Mouse (Mus musculus) myocyte (in vitro differentiated cells): ENCODE measurements around the gene Phactr4. TPM values are rescaled to one million over a fixed set of nuclear protein-coding genes. Genes with fewer than 3 reads are reported as not detected.

Experiments
- H3K27me3 ChIP-seq: one replicate; pipeline ENCODE4 v1.6.1; 2011; ENCODE audit not compliant: control insufficient read depth, insufficient read depth, insufficient read length
- H3K36me3 ChIP-seq: one replicate; pipeline ENCODE4 v1.6.1; 2011; ENCODE audit not compliant: control insufficient read depth, insufficient read depth
- H3K4me2 ChIP-seq: one replicate; pipeline ENCODE4 v1.6.1; 2011; ENCODE audit warnings: low read depth, control low read depth
- H3K4me3 ChIP-seq: one replicate; pipeline ENCODE4 v1.5.1; 2011; ENCODE audit warnings: mild to moderate bottlenecking, control low read depth, moderate library complexity
- H3K79me2 ChIP-seq: one replicate; pipeline ENCODE4 v1.6.1; 2011; ENCODE audit not compliant: control insufficient read depth, insufficient read depth
- H3ac ChIP-seq: one replicate; pipeline ENCODE4 v1.6.1; 2011; ENCODE audit not compliant: control insufficient read depth, insufficient read length
- CEBPB ChIP-seq: IDR thresholded peaks from 2 replicates; pipeline ENCODE4 v1.6.1; 2011; ENCODE audit warnings: mild to moderate bottlenecking, moderate library complexity; ENCODE audit not compliant: poor library complexity, insufficient read depth, severe bottlenecking
- E2F4 ChIP-seq: IDR thresholded peaks from one replicate; pipeline ENCODE4 v1.6.1; 2011; ENCODE audit warnings: mild to moderate bottlenecking, control low read depth, moderate library complexity; ENCODE audit not compliant: insufficient read depth
- MAX ChIP-seq: IDR thresholded peaks from one replicate; pipeline ENCODE4 v1.6.1; 2011; ENCODE audit warnings: low read depth, mild to moderate bottlenecking, control low read depth
- MYOD1 ChIP-seq, 3 experiments: IDR thresholded peaks; one replicate each; pipeline ENCODE4 v1.6.1; 2011; ENCODE audit warnings: control low read depth in 2 of 3, low read depth in 2 of 3, mild to moderate bottlenecking in 2 of 3, moderate library complexity in 1 of 3; ENCODE audit not compliant: insufficient read length in 2 of 3, control insufficient read depth in 1 of 3
- MYOG ChIP-seq, 3 experiments: IDR thresholded peaks; one replicate each; pipeline ENCODE4 v1.6.1; 2011; ENCODE audit warnings: control low read depth in 2 of 3, low read depth in 2 of 3, mild to moderate bottlenecking in 2 of 3; ENCODE audit not compliant: insufficient read length in 2 of 3, control insufficient read depth in 1 of 3, insufficient read depth in 1 of 3
- POLR2A ChIP-seq: IDR thresholded peaks from one replicate; pipeline ENCODE4 v1.6.1; 2011; ENCODE audit warnings: low read depth, mild to moderate bottlenecking, control low read depth, moderate library complexity; ENCODE audit not compliant: insufficient read length
- POLR2AphosphoS2 ChIP-seq: IDR thresholded peaks from one replicate; pipeline ENCODE4 v1.6.1; 2011; ENCODE audit warnings: low read depth, control low read depth; ENCODE audit not compliant: insufficient read length
- REST ChIP-seq: IDR thresholded peaks from one replicate; pipeline ENCODE4 v1.6.1; 2011; ENCODE audit warnings: mild to moderate bottlenecking, control low read depth, moderate library complexity; ENCODE audit not compliant: insufficient read depth, insufficient read length
- SRF ChIP-seq: IDR thresholded peaks from one replicate; pipeline ENCODE4 v1.6.1; 2011; ENCODE audit warnings: low read depth; ENCODE audit not compliant: control insufficient read depth, insufficient read length
- TCF12 ChIP-seq: IDR thresholded peaks from one replicate; pipeline ENCODE4 v1.6.1; 2011; ENCODE audit warnings: mild to moderate bottlenecking, control low read depth; ENCODE audit not compliant: poor library complexity, insufficient read depth, severe bottlenecking
- TCF3 ChIP-seq: IDR thresholded peaks from one replicate; pipeline ENCODE4 v1.6.1; 2011; ENCODE audit warnings: low read depth, control low read depth; ENCODE audit not compliant: insufficient read length
- USF1 ChIP-seq: IDR thresholded peaks from one replicate; pipeline ENCODE4 v1.6.1; 2011; ENCODE audit warnings: low read depth, mild to moderate bottlenecking, control low read depth, moderate library complexity
- polyA plus RNA-seq: library from polyadenylated mRNA; unstranded; fragments of >200 nt; fragmentation: generic; extraction: Trizol; gene quantifications from one replicate; pipeline ENCODE4 v1.2.1, GENCODE M21; 2012; ENCODE audit warnings: missing spikeins

Phactr4 gene
- polyA plus RNA-seq, 1 experiment: 15.8 TPM

GRCm38 (mm10) chr4:132383455-132383854, 38.8 kb downstream of the Phactr4 start:
- peaks cover 36% of the 10 kb centered on the region for H3K79me2 ChIP-seq
- H3K4me2 ChIP-seq: no peak overlapping the region
- H3K36me3 ChIP-seq: peaks cover 39% of the 10 kb centered on the region
- H3K27me3 ChIP-seq: no peaks in the 10 kb centered on the region
- H3K4me3 ChIP-seq: no peak overlapping the region
- no peak overlapping the region for H3ac ChIP-seq
- TF ChIP-seq MYOD1 (IDR thresholded peaks at IDR 0.05; ENCODE audit: control insufficient read depth in 1 of 3, insufficient read length in 2 of 3, low read depth in 2 of 3) (no peak), CEBPB (no peak), TCF12 (no peak), MAX (no peak), REST (no peak), MYOG (IDR thresholded peaks at IDR 0.05; ENCODE audit: control insufficient read depth in 1 of 3, insufficient read depth in 1 of 3, insufficient read length in 2 of 3, low read depth in 2 of 3) (no peak), E2F4 (no peak), USF1 (no peak), SRF (no peak), POLR2AphosphoS2 (no peak), POLR2A (no peak), TCF3 (no peak)

DNA sequence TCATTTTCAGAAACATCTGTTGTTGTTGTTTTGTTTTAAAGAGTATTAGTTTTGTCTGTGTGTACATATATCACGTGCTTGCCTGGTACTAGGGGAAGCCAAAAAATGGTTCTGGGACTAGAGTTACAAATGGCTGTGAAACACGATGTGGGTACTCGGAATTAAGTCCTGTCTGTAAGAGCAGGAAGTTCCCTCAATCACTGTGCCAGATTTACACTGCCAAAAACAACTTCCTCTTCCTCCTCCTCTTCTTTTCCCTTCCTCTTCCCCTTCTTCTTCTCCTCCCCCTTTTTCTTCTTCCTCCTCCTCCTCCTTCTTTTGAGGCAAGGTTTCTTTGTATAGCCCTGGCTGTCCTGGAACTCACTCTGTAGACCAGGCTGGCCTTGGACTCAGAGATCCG, 40.0 kb downstream of the Phactr4 start:
- H3ac ChIP-seq: no peak overlapping the region
- H3K36me3 ChIP-seq: peaks cover 44% of the 10 kb centered on the region
- no peak overlapping the region for H3K4me2 ChIP-seq
- H3K27me3 ChIP-seq: no peaks in the 10 kb centered on the region
- TF ChIP-seq POLR2A (no peak), MAX (no peak), TCF3 (no peak), POLR2AphosphoS2 (no peak), CEBPB (no peak), MYOD1 (IDR thresholded peaks at IDR 0.05; ENCODE audit: control insufficient read depth in 1 of 3, insufficient read length in 2 of 3, low read depth in 2 of 3) (no peak), USF1 (no peak), TCF12 (no peak), SRF (no peak), E2F4 (no peak), MYOG (IDR thresholded peaks at IDR 0.05; ENCODE audit: control insufficient read depth in 1 of 3, insufficient read depth in 1 of 3, insufficient read length in 2 of 3, low read depth in 2 of 3) (no peak), REST (no peak)
- H3K79me2 ChIP-seq: peaks cover 25% of the 10 kb centered on the region
- H3K4me3 ChIP-seq: no peak overlapping the region

- Histone ChIP-seq H3K79me2 (peaks cover 14% of the 10 kb centered on the region), H3ac (no peak overlapping the region), H3K4me3 (no peak overlapping the region), H3K27me3 (no peaks in the 10 kb centered on the region), H3K4me2 (no peak overlapping the region), H3K36me3 (peaks cover 41% of the 10 kb centered on the region)
- no peak for TF ChIP-seq POLR2A
- no peak for TF ChIP-seq MYOG (IDR thresholded peaks at IDR 0.05; ENCODE audit: control insufficient read depth in 1 of 3, insufficient read depth in 1 of 3, insufficient read length in 2 of 3, low read depth in 2 of 3)
- TF ChIP-seq MAX: no peak
- no peak for TF ChIP-seq TCF12
- no peak for TF ChIP-seq CEBPB
- no peak for TF ChIP-seq USF1
- TF ChIP-seq TCF3: no peak
- TF ChIP-seq E2F4: no peak
- TF ChIP-seq MYOD1 (IDR thresholded peaks at IDR 0.05; ENCODE audit: control insufficient read depth in 1 of 3, insufficient read length in 2 of 3, low read depth in 2 of 3): no peak
- TF ChIP-seq POLR2AphosphoS2: no peak
- no peak for TF ChIP-seq REST
- TF ChIP-seq SRF: no peak
Measured at GRCm38 (mm10) chr4:132380965-132381616, 41.2 kb downstream of the Phactr4 start.

DNA sequence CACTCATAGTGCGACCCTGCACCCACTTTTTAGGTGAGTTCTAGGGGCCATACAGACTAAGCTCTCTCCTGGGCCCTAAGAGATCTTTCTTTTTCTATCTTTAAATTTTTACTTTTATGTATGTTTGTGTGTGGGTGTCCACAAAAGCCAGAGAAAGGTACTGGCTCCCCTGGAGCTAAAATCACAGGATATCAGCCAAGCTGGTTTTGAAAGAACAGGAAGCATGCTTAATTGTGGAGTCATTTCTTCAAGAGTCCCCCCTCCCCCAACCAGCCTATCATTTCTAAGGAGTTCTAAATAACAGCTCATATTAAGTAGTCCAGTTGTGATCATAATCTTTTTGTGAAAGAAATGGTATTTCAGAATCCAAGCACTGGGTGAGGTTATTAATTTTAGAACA, 48.5 kb downstream of the Phactr4 start:
- TF ChIP-seq MYOD1 (IDR thresholded peaks at IDR 0.05; ENCODE audit: control insufficient read depth in 1 of 3, insufficient read length in 2 of 3, low read depth in 2 of 3) (no peak), TCF12 (no peak), REST (no peak), MAX (no peak), CEBPB (no peak), SRF (no peak), MYOG (IDR thresholded peaks at IDR 0.05; ENCODE audit: control insufficient read depth in 1 of 3, insufficient read depth in 1 of 3, insufficient read length in 2 of 3, low read depth in 2 of 3) (no peak), E2F4 (no peak), POLR2AphosphoS2 (no peak), TCF3 (no peak), USF1 (no peak), POLR2A (no peak)
- Histone ChIP-seq H3K36me3 (peaks cover 59% of the 10 kb centered on the region), H3K4me2 (no peak overlapping the region), H3K27me3 (no peaks in the 10 kb centered on the region), H3ac (no peak overlapping the region), H3K79me2 (no peaks in the 10 kb centered on the region), H3K4me3 (no peak overlapping the region)
